Mouse (Mus musculus) urinary bladder, postnatal 14 days (tissue): Measurements from ENCODE around the gene Pigv.

Source experiments
- DNase-seq: peaks from one replicate; pipeline ENCODE4 v3.0.0; 2021; ENCODE audit warnings: low spot score

The Pigv gene

GRCm38 (mm10) chr4:133671881-133672844 lies at the start of gene Pigv:
Gene Pigv (minus strand): TSS chr4:133672647.
- DNase-seq: peak; percentile 94

- DNase-seq: no peak
Observed at GRCm38 (mm10) chr4:133719791-133720190, 47.3 kb upstream of the Pigv start.

- DNase-seq: no peak
Observed at GRCm38 (mm10) chr4:133712755-133713154, 40.3 kb upstream of the Pigv start.

GRCm38 (mm10) chr4:133711307-133712076 lies 39.0 kb upstream of the Pigv start:
- no peak for DNase-seq

GRCm38 (mm10) chr4:133709395-133709794 lies 36.9 kb upstream of the Pigv start:
- DNase-seq: no peak

- DNase-seq: no peak
Observed at GRCm38 (mm10) chr4:133707464-133707863, 35.0 kb upstream of the Pigv start.

GRCm38 (mm10) chr4:133706956-133707355 lies 34.5 kb upstream of the Pigv start:
- peak; percentile 81 for DNase-seq

GRCm38 (mm10) chr4:133705062-133705461 lies 32.6 kb upstream of the Pigv start:
- DNase-seq: no peak

- DNase-seq: peak; percentile 53
Observed at GRCm38 (mm10) chr4:133700905-133701368, 28.5 kb upstream of the Pigv start.

GRCm38 (mm10) chr4:133695363-133695762 lies 22.9 kb upstream of the Pigv start:
- no peak for DNase-seq

GRCm38 (mm10) chr4:133690252-133690651 lies 17.8 kb upstream of the Pigv start:
- DNase-seq: no peak

- peak; percentile 47 for DNase-seq
Observed at GRCm38 (mm10) chr4:133688417-133689067, 16.1 kb upstream of the Pigv start.

- DNase-seq: no peak
Observed at GRCm38 (mm10) chr4:133687126-133687525, 14.7 kb upstream of the Pigv start.

- no peak for DNase-seq
Observed at GRCm38 (mm10) chr4:133686512-133686911, 14.1 kb upstream of the Pigv start.

- no peak for DNase-seq
Observed at GRCm38 (mm10) chr4:133680206-133680786, 7.8 kb upstream of the Pigv start.

- no peak for DNase-seq
Observed at GRCm38 (mm10) chr4:133679629-133680028, 7.2 kb upstream of the Pigv start.

- no peak for DNase-seq
Observed at GRCm38 (mm10) chr4:133677266-133677665, 4.8 kb upstream of the Pigv start.

- no peak for DNase-seq
Observed at GRCm38 (mm10) chr4:133676189-133676588, 3.7 kb upstream of the Pigv start.

GRCm38 (mm10) chr4:133675594-133676016 lies 3.2 kb upstream of the Pigv start:
- peak; percentile 53 for DNase-seq

- no peak for DNase-seq
Observed at GRCm38 (mm10) chr4:133674331-133674695, 1.9 kb upstream of the Pigv start.

GRCm38 (mm10) chr4:133673666-133674330 lies 1.4 kb upstream of the Pigv start:
- DNase-seq: peak; percentile 58
